Mouse (Mus musculus): ENCODE data around the gene Klk8. TPM values are rescaled to one million over a fixed set of nuclear protein-coding genes. Genes with fewer than 3 reads are reported as not detected.

Gene Klk8
- polyA plus RNA-seq, 1 experiment from 2014 or later, result 139 TPM

DNA sequence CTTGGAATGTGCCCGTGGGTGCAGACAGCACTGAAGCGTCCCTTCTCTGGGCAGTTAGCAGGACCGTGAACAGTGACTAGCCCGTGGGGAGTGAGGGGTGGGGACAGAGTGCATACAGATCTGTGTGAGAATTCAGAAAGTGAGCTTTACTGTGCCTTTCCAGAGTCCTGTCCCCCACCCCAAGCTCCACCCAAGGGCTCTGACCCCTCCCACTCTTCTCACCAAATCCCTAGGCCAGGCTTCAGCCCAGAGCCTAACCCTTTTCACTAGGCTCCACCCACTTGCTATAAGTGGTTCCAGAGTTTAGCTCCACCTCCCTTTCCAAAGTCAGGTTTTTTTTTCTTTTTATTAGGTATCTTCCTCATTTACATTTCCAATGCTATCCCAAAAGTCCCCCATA is 46.4 kb downstream of the Klk8 start:
- Histone ChIP-seq H3K27me3 (ENCODE audit: control insufficient read depth, insufficient read depth, low read length) (no peaks in the 10 kb centered on the region), H3K4me1 (replicated peaks; ENCODE audit: control insufficient read depth, insufficient read depth) (no peaks in the 10 kb centered on the region), H3K36me3 (ENCODE audit: control insufficient read depth, insufficient read depth, low read length) (no peaks in the 10 kb centered on the region), H3K27ac (replicated peaks) (no peak overlapping the region), H3K4me3 (ENCODE audit: low read depth, low read length) (no peak overlapping the region), H3K9ac (ENCODE audit: low read length) (no peak overlapping the region), H3K4me2 (replicated peaks; ENCODE audit: low read depth) (no peak overlapping the region), H3K9me3 (ENCODE audit: control insufficient read depth, low read length) (no peaks in the 10 kb centered on the region)
- TF ChIP-seq CTCF (IDR thresholded peaks at IDR 0.05; ENCODE audit: low read depth) (no peak), EP300 (optimal IDR thresholded peaks at IDR 0.05) (no peak)
- ATAC-seq (ENCODE audit: low FRiP score, low TSS enrichment) (no peak), DNase-seq (ENCODE audit: low spot score) (no peak)
- WGBS, result 84% methylated on average over 4 of the region's 4 CpGs

DNA sequence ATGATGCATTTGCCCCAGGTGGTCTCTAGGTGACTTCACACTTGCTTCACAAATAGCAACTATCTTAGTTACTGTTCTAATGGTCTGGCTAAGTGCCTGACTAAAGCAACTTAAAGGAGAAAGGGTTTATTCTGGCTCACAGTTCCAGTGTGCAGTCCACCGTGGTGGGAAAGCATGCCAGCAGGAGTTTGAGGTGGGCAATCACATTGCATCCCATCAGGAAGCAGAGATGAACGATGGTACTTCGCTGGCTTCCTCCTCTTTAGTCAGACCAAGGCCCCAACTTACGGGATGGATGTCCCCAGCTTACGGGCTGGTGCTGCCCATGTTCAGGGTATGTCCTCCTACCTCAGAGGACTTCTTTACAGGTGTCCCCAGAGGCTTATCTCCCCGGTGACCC is 54.2 kb downstream of the Klk8 start:
- Histone ChIP-seq H3K9me3 (ENCODE audit: control insufficient read depth, low read length) (no peaks in the 10 kb centered on the region), H3K36me3 (ENCODE audit: control insufficient read depth, insufficient read depth, low read length) (no peaks in the 10 kb centered on the region), H3K27me3 (ENCODE audit: control insufficient read depth, insufficient read depth, low read length) (no peaks in the 10 kb centered on the region), H3K4me3 (ENCODE audit: low read depth, low read length) (no peak overlapping the region), H3K27ac (replicated peaks) (no peak overlapping the region), H3K4me1 (replicated peaks; ENCODE audit: control insufficient read depth, insufficient read depth) (no peaks in the 10 kb centered on the region), H3K4me2 (replicated peaks; ENCODE audit: low read depth) (no peak overlapping the region), H3K9ac (ENCODE audit: low read length) (no peak overlapping the region)
- 87% methylated on average over 6 of the region's 6 CpGs for WGBS
- TF ChIP-seq CTCF (IDR thresholded peaks at IDR 0.05; ENCODE audit: low read depth) (no peak), EP300 (optimal IDR thresholded peaks at IDR 0.05) (no peak)
- no peak for ATAC-seq (ENCODE audit: low FRiP score, low TSS enrichment)
- no peak for DNase-seq (ENCODE audit: low spot score)

Other genes with a start within 250 kb of the Klk8 start
- gene Zfp658, start 235.3 kb upstream of the Klk8 start, polyA plus RNA-seq (2015; fragmentation: Nextera tagmentation; extraction: Ambion mirVana), result 1.2 TPM in 2 replicates
- gene Zfp719, start 218.0 kb upstream of the Klk8 start, polyA plus RNA-seq (2015; fragmentation: Nextera tagmentation; extraction: Ambion mirVana), result 4.2 and 4.6 TPM in 2 replicates
- not detected in 2 replicates for gene Zfp819, start 190.4 kb upstream of the Klk8 start, polyA plus RNA-seq (2015; fragmentation: Nextera tagmentation; extraction: Ambion mirVana)
- gene Ceacam18, start 162.9 kb upstream of the Klk8 start, polyA plus RNA-seq (2015; fragmentation: Nextera tagmentation; extraction: Ambion mirVana), result 0.07 TPM in 1 of 2 replicates, not detected in the other
- 0.87 and 1.3 TPM in 2 replicates for gene Siglece, start 137.4 kb upstream of the Klk8 start, polyA plus RNA-seq (2015; fragmentation: Nextera tagmentation; extraction: Ambion mirVana)
- 8.5 and 9.0 TPM in 2 replicates for gene Ctu1, start 125.6 kb upstream of the Klk8 start, polyA plus RNA-seq (2015; fragmentation: Nextera tagmentation; extraction: Ambion mirVana)
- gene Klk14, start 107.2 kb upstream of the Klk8 start, polyA plus RNA-seq (2015; fragmentation: Nextera tagmentation; extraction: Ambion mirVana), result 4.5 and 5.8 TPM in 2 replicates
- gene Klk13, start 85.0 kb upstream of the Klk8 start, polyA plus RNA-seq (2015; fragmentation: Nextera tagmentation; extraction: Ambion mirVana), result 84.7 and 93.8 TPM in 2 replicates
- 34.9 and 36.2 TPM in 2 replicates for gene Klk12, start 28.7 kb upstream of the Klk8 start, polyA plus RNA-seq (2015; fragmentation: Nextera tagmentation; extraction: Ambion mirVana)
- gene Klk11, start 23.0 kb upstream of the Klk8 start, polyA plus RNA-seq (2015; fragmentation: Nextera tagmentation; extraction: Ambion mirVana), result 52.3 and 54.6 TPM in 2 replicates
- 313 and 335 TPM in 2 replicates for gene Klk10, start 16.5 kb upstream of the Klk8 start, polyA plus RNA-seq (2015; fragmentation: Nextera tagmentation; extraction: Ambion mirVana)
- gene Klk9, start 5.7 kb upstream of the Klk8 start, polyA plus RNA-seq (2015; fragmentation: Nextera tagmentation; extraction: Ambion mirVana), result 101 and 118 TPM in 2 replicates
- 56.5 and 56.8 TPM in 2 replicates for gene Klk7, start 13.7 kb downstream of the Klk8 start, polyA plus RNA-seq (2015; fragmentation: Nextera tagmentation; extraction: Ambion mirVana)
- gene Klk6, start 26.9 kb downstream of the Klk8 start, polyA plus RNA-seq (2015; fragmentation: Nextera tagmentation; extraction: Ambion mirVana), result 11.3 and 23.9 TPM in 2 replicates
- 74.9 and 79.6 TPM in 2 replicates for gene Klk5, start 44.4 kb downstream of the Klk8 start, polyA plus RNA-seq (2015; fragmentation: Nextera tagmentation; extraction: Ambion mirVana)
- gene Klk4, start 83.6 kb downstream of the Klk8 start, polyA plus RNA-seq (2015; fragmentation: Nextera tagmentation; extraction: Ambion mirVana), result not detected in 2 replicates
- not detected in 2 replicates for gene Klk15, start 136.2 kb downstream of the Klk8 start, polyA plus RNA-seq (2015; fragmentation: Nextera tagmentation; extraction: Ambion mirVana)
- not detected in 2 replicates for gene Klk1b8, start 153.1 kb downstream of the Klk8 start, polyA plus RNA-seq (2015; fragmentation: Nextera tagmentation; extraction: Ambion mirVana)
- gene Klk1b1, start 169.2 kb downstream of the Klk8 start, polyA plus RNA-seq (2015; fragmentation: Nextera tagmentation; extraction: Ambion mirVana), result not detected in 2 replicates
- not detected in 2 replicates for gene Klk1b9, start 178.5 kb downstream of the Klk8 start, polyA plus RNA-seq (2015; fragmentation: Nextera tagmentation; extraction: Ambion mirVana)
- gene Klk1b11, start 198.3 kb downstream of the Klk8 start, polyA plus RNA-seq (2015; fragmentation: Nextera tagmentation; extraction: Ambion mirVana), result not detected in 2 replicates
- gene Klk1b26, start 214.6 kb downstream of the Klk8 start, polyA plus RNA-seq (2015; fragmentation: Nextera tagmentation; extraction: Ambion mirVana), result not detected in 2 replicates

Measured in stomach, postnatal 0 days (tissue).